Mouse (Mus musculus) v-Abl transformed pro-B cells (cell line): Measurements from ENCODE around the gene Kctd20.

ENCODE experiments used
- in situ Hi-C, 2 experiments: fragments of 400-800 bp; cut with MboI; formaldehyde crosslinking; loops; one replicate each; pipeline ENCODE4 v1.15.1; 2025; ENCODE audit not compliant: unreplicated experiment in 2 of 2

Gene Kctd20

GRCm38 (mm10) chr17:29014235-29014634, 62.5 kb downstream of the Kctd20 start:
- in situ Hi-C loops: loop anchor here in 1 of 2 experiments (10.0 kb wide), 1 partner anchor 79 kb away; no protein-coding TSS in a partner anchor

GRCm38 (mm10) chr17:29015638-29016037, 63.9 kb downstream of the Kctd20 start:
- in situ Hi-C loops: loop anchor here in 1 of 2 experiments (10.0 kb wide), 1 partner anchor 81 kb away; no protein-coding TSS in a partner anchor

- in situ Hi-C loops: loop anchor here in 1 of 2 experiments (10.0 kb wide), 1 partner anchor 82 kb away; no protein-coding TSS in a partner anchor
Measured at GRCm38 (mm10) chr17:29016705-29017104, 65.0 kb downstream of the Kctd20 start.

GRCm38 (mm10) chr17:29018292-29018984, 66.7 kb downstream of the Kctd20 start:
- in situ Hi-C loops: loop anchor here in 1 of 2 experiments (10.0 kb wide), 1 partner anchor 84 kb away; no protein-coding TSS in a partner anchor
